Mouse (Mus musculus): ENCODE results near the gene Togaram1.

DNA sequence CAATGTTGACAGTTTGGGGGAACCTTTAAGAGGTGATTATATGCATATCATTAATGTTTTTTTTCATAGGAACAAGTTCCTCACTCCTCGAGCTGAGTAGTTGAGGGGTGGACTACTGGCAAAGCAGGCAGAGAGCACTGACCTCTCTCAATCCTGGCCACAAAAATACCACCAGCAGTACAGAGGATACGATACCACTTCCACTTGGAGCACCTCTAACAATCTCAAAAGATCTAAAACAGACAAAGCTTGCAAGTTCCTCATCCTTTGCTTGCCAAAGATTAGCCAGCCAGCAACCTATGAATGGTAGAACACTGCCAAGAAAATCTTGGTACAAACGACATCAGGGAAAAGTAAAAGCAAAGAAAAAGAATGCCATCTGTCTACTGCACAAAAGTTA lies 100.6 kb downstream of the Togaram1 start:
- TF ChIP-seq POLR2A (IDR thresholded peaks at IDR 0.05; ENCODE audit: low read depth, low read length) (no peak), CTCF (conservative IDR thresholded peaks at IDR 0.05; ENCODE audit: insufficient read depth, insufficient read length, low read depth, low read length) (no peak)

Data from kidney, adult 2 months (tissue).